Mouse (Mus musculus) heart, embryonic 11.5 days (tissue): ENCODE data around the gene R3hdm1. TPM values are rescaled to one million over a fixed set of nuclear protein-coding genes. Genes with fewer than 3 reads are reported as not detected.
A peak's percentile ranks its signal among the peaks of the same experiment; 100 is the strongest.
"Not testable (repeated sequence)": the region's sequence is repeated elsewhere in the genome, so short reads cannot be mapped to it uniquely, and the experiment has no call there.

ENCODE experiments used
- ATAC-seq: fragments of 200-750 bp; cut with Nextera tagmentation; replicated peaks from 2 replicates; pipeline ENCODE4 v1.8.0; 2017; ENCODE audit warnings: moderate library complexity; ENCODE audit not compliant: insufficient number of reproducible peaks, low FRiP score, low TSS enrichment
- H3K27ac ChIP-seq: fragments of 300-500 bp; sonication (generic); 2 replicates; pipeline ENCODE4 v1.5.1; 2014; ENCODE audit warnings: mild to moderate bottlenecking, low read depth, low read length
- H3K27me3 ChIP-seq: fragments of 300-500 bp; sonication (generic); 2 replicates; pipeline ENCODE4 v1.6.1; 2014; ENCODE audit warnings: mild to moderate bottlenecking, low read length, mixed read lengths; ENCODE audit not compliant: control insufficient read depth, insufficient read depth
- H3K36me3 ChIP-seq: fragments of 300-500 bp; sonication (generic); 2 replicates; pipeline ENCODE4 v1.6.1; 2014; ENCODE audit warnings: mild to moderate bottlenecking, low read length, moderate library complexity, mixed read lengths; ENCODE audit not compliant: control insufficient read depth, insufficient read depth
- H3K4me1 ChIP-seq: fragments of 300-500 bp; sonication (generic); 2 replicates; pipeline ENCODE4 v1.6.1; 2014; ENCODE audit warnings: low read length; ENCODE audit not compliant: control insufficient read depth, insufficient read depth
- H3K4me2 ChIP-seq: fragments of 300-500 bp; sonication (generic); 2 replicates; pipeline ENCODE4 v1.6.1; 2014; ENCODE audit warnings: mild to moderate bottlenecking, moderate library complexity
- H3K4me3 ChIP-seq: fragments of 300-500 bp; sonication (generic); 2 replicates; pipeline ENCODE4 v1.5.1; 2014; ENCODE audit warnings: low read depth, low read length
- H3K9ac ChIP-seq: fragments of 300-500 bp; sonication (generic); 2 replicates; pipeline ENCODE4 v1.6.1; 2014; ENCODE audit warnings: mild to moderate bottlenecking, low read depth, low read length, moderate library complexity
- H3K9me3 ChIP-seq: fragments of 300-500 bp; sonication (generic); replicated peaks from 2 replicates; pipeline ENCODE4 v1.6.1; 2016; ENCODE audit warnings: low read length; ENCODE audit not compliant: control insufficient read depth
- WGBS: fragments of 180-500 bp; shearing (Covaris S2); extraction: QIAGEN DNeasy Blood & Tissue Kit; methylation state at CpG from one replicate; pipeline ENCODE4 v1.1.7; 2014; ENCODE audit not compliant: insufficient replicate concordance; 5-methylcytosine and 5-hydroxymethylcytosine counted together
- polyA plus RNA-seq: library from polyadenylated mRNA; unstranded; fragments of >200 nt; fragmentation: Nextera tagmentation; extraction: Ambion mirVana; gene quantifications from 2 replicates; pipeline ENCODE4 v1.2.1, GENCODE M21; 2014

Gene R3hdm1
- polyA plus RNA-seq, 1 experiment from 2014 or later, result 73.1 TPM

DNA sequence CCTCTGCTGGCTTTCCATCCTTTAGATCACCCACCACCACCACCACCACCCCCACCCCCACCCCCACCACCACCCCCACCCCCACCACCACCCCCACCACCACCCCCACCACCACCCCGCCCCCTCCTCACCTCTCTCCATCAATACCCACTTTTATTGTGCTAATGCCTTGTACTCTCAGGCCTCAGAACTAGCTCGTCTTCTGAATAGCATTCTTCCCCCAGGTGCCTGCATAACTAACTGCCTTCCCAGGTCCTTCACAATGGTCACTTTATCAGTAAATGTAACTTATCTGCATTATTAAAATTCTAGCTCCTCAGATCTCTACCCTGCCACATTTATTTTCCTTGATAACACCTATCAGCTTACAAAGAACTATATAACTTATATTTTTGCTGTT, 8.4 kb upstream of the R3hdm1 start:
- Histone ChIP-seq H3K27ac (no peak overlapping the region), H3K4me3 (no peak overlapping the region), H3K9me3 (no peaks in the 10 kb centered on the region), H3K9ac (no peak overlapping the region), H3K36me3 (no peaks in the 10 kb centered on the region; the same call in 1 of the 2 replicates), H3K4me1 (no peaks in the 10 kb centered on the region), H3K4me2 (no peak overlapping the region), H3K27me3 (no peaks in the 10 kb centered on the region)
- 87% methylated on average over 2 of the region's 2 CpGs for WGBS
- ATAC-seq, result no peak

DNA sequence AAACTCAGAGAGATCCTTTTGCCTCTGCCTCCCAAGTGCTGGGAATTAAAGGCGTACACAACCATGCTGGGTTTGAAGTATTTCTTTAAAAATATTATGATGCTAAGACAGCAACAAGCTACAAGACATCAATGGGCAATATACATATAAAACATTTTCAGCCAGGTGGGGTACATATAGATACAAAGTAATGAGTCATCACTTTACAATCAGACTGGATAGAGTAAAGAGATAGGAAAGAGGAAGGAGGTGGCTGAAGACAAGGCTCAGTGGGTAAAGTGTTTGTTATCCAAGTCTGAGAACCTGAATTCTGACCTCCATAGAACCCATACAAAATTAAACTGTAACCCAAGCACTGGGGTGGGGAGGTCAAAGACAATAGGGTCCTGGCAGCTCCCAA, 4.8 kb upstream of the R3hdm1 start:
- Histone ChIP-seq H3K27me3 (no peaks in the 10 kb centered on the region), H3K36me3 (no peaks in the 10 kb centered on the region), H3K9me3 (no peaks in the 10 kb centered on the region), H3K4me3 (no peak overlapping the region), H3K27ac (no peak overlapping the region), H3K4me2 (no peak overlapping the region), H3K9ac (no peak overlapping the region), H3K4me1 (no peaks in the 10 kb centered on the region)
- 88% methylated on average over 1 of the region's 1 CpGs for WGBS
- no peak for ATAC-seq

DNA sequence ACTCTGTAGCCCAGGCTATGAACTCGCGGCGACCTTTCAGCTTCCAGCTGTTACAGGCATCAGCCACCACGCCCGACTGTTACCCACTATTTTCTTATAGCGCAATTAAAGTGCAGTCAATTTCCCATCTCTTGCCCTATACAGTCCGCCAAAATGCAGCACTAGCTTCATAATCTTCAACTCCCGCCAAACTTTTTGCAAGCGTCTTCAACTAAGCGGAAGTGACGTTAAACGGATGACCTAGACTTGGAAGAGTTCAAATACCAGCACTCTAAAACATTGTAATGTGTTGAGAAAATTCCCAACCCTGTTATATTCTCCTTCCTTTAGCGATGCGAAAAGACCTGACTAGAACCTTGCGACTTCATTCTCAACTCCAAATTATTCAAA, 855 bp upstream of the R3hdm1 start:
- Histone ChIP-seq H3K27me3 (no peaks in the 10 kb centered on the region), H3K4me2 (peak overlapping the region; percentile 56), H3K36me3 (no peaks in the 10 kb centered on the region), H3K9ac (peak overlapping the region; percentile 74), H3K9me3 (no peaks in the 10 kb centered on the region), H3K4me1 (peaks cover 8% of the 10 kb centered on the region), H3K27ac (peak overlapping the region; percentile 88), H3K4me3 (peak overlapping the region; percentile 90)
- ATAC-seq, result peak; percentile 35; the same call in 1 of the 2 replicates
- under 1% methylated on average over 15 of the region's 15 CpGs for WGBS

DNA sequence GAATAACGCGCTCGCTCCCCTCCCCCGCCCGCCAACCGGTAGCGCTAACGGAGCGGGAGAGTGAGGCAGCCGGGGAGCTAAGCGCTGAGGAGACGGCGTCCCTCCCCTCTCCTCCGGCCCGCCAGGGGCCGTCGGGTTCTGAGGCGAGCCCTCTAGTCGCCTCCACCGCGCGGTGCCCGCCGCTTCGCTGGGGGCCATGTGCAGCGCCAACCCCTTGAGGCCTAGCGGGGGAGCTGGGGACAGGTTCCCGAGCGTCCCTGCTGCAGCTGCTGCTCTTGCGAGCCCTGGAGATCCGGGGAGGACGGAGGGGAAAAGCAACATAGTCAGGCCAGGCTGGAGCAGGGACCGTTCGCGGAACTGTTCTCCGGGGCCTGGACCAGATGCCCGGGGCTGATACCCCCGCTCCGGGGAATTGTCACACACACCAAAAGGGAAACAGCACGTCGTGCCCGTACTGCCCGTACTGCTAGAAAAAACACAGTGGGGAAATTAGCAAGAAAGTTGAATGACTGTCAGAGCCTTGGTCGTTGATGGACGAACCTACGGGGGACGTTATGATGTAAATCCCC, 503 bp downstream of the R3hdm1 start:
- H3K4me3 ChIP-seq, result peak overlapping the region; percentile 90
- H3K27me3 ChIP-seq, result no peaks in the 10 kb centered on the region
- H3K36me3 ChIP-seq, result no peaks in the 10 kb centered on the region
- H3K4me1 ChIP-seq, result peaks cover 8% of the 10 kb centered on the region
- under 1% methylated on average over 39 of the region's 47 CpGs for WGBS
- peak overlapping the region; percentile 93 for H3K27ac ChIP-seq
- H3K4me2 ChIP-seq, result peak overlapping the region; percentile 79
- peak; percentile 64 for ATAC-seq
- peak overlapping the region; percentile 86 for H3K9ac ChIP-seq
- H3K9me3 ChIP-seq, result no peaks in the 10 kb centered on the region

DNA sequence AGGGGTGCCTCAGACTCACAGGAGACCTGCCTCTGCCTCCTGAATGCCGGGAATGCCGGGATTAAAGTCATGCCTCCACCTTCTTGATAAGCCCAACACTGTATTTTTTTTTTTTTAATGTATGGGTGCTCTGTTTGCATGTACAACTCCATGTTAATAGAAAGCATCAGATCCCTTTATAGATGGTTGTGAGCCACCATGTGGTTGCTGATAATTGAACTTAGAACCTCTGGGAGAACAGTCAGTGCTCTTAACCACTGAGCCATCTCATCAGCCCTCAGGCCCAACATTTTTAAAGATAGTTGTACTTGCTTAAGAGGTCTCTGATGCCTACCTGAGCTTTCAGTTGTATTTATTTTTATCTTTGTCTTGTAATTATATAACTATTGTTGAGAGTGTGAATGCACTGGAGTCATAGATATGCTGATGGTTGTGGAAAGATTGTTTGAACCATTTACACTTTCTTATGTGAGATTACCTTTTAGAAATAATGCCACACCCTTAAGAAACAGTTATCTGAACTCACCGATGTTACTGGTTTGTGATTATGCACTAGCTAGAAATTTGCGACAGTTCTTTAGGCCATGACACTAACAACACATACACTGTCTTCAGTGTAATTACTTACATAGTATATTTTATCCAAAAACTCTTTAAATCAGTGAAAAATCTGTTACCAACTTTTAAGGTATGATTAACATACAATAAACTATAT, 18.0 kb downstream of the R3hdm1 start:
- WGBS, result 88% methylated on average over 4 of the region's 4 CpGs
- no peak for ATAC-seq
- Histone ChIP-seq H3K4me2 (no peak overlapping the region), H3K27me3 (no peaks in the 10 kb centered on the region), H3K4me1 (no peaks in the 10 kb centered on the region), H3K4me3 (no peak overlapping the region), H3K27ac (no peak overlapping the region), H3K9me3 (no peaks in the 10 kb centered on the region), H3K36me3 (no peaks in the 10 kb centered on the region), H3K9ac (no peak overlapping the region)

DNA sequence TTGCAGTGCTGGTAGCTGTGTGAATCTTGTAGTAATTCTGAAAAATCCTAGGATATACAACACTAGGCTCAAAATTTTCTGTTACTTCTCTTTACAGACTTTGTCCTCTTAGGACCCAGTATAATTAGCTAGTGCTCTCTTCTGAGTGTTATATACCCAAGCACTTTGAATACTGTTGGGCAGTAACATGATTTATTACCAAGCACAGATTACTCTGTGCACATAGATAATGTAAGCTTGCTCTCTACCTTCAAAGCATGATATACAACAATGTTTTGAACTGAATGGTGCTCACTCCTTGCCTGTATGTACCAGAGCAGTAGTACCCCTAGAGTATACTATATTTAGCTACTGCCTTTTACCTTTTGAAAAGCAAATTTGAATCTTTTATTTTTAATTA, 33.1 kb downstream of the R3hdm1 start:
- H3K27ac ChIP-seq, H3K27me3 ChIP-seq, H3K4me2 ChIP-seq, H3K4me3 ChIP-seq, H3K36me3 ChIP-seq, ATAC-seq, H3K9me3 ChIP-seq, H3K4me1 ChIP-seq, H3K9ac ChIP-seq: not testable (repeated sequence)

DNA sequence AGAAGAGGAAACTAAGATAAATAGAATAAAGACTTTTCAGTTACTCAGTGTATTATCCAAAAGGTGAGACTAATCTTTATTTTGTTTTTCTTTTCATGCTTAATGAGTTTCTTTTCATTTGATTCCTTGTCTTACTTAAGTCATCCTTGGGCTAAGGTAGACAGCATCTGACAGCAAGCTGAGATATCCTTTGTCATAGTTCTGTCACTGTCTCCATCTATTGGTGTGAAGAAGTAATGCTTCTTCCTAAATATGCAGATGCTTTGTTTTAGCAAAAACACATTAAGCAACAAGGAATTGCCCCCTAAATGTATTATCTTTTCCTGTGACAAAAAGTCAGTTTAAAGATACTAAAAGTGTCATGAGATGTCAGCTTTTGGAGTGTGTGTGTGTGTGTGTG, 37.9 kb downstream of the R3hdm1 start:
- Histone ChIP-seq H3K4me1 (no peaks in the 10 kb centered on the region), H3K9ac (no peak overlapping the region), H3K9me3 (no peaks in the 10 kb centered on the region), H3K27me3 (no peaks in the 10 kb centered on the region), H3K4me3 (no peak overlapping the region), H3K27ac (no peak overlapping the region), H3K36me3 (no peaks in the 10 kb centered on the region), H3K4me2 (no peak overlapping the region)
- ATAC-seq, result no peak

DNA sequence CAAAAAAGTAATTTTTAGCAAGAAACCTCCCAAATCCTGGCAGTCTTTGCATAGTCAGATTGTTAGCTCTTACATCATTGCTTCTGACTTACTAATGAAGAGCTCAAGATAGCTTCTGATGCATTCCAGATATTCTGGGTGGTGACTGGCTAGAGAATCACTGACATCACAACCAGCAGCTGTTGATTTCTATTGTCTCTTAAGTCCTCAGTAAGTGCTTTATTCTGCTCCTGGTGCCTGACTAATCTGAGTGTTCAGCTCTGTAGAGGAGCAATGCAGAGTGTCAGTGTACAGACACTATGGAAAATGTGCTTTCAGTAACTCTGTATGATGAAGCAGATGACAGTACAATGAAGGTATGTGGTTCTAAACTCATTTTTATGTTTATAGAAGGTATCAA, 38.6 kb downstream of the R3hdm1 start:
- no peaks in the 10 kb centered on the region for H3K9me3 ChIP-seq
- H3K27me3 ChIP-seq, result no peaks in the 10 kb centered on the region
- ATAC-seq, result no peak
- no peak overlapping the region for H3K4me3 ChIP-seq
- H3K4me1 ChIP-seq, result no peaks in the 10 kb centered on the region
- no peak overlapping the region for H3K9ac ChIP-seq
- H3K4me2 ChIP-seq, result no peak overlapping the region
- H3K36me3 ChIP-seq, result no peaks in the 10 kb centered on the region
- no peak overlapping the region for H3K27ac ChIP-seq

DNA sequence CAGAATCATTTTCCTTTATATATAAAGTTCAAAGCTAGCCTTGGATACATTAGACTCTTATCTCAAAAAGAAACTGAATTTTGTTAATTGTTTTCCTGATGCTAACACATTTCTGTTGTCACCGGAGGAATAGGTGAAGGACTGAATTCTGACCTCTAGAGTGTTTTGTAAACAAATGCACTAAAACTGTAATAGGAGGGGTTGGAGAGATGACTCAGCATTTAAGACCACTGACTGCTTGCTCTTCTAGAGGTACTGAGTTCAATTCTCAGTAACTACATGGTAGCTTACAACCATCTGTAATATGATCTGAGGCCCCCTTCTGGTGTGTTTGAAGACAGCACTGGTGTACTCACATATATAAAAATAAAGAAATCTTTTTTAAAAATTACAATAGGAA, 63.9 kb downstream of the R3hdm1 start:
- Histone ChIP-seq H3K4me2 (no peak overlapping the region), H3K27me3 (no peaks in the 10 kb centered on the region), H3K9ac (no peak overlapping the region), H3K4me1 (no peaks in the 10 kb centered on the region), H3K36me3 (no peaks in the 10 kb centered on the region), H3K9me3 (no peaks in the 10 kb centered on the region), H3K4me3 (no peak overlapping the region), H3K27ac (no peak overlapping the region)
- 100% methylated on average over 1 of the region's 1 CpGs for WGBS
- ATAC-seq, result no peak
